Mouse (Mus musculus) activated CD4-positive, CD25-positive, alpha-beta regulatory T cell, adult 9 weeks (primary cell): ENCODE data around the gene Rasal2. TPM values are rescaled to one million over a fixed set of nuclear protein-coding genes. Genes with fewer than 3 reads are reported as not detected.

Source experiments
- polyA plus RNA-seq: library from polyadenylated mRNA; unstranded; fragments of 100-300 nt; shearing (Covaris generic); gene quantifications from one replicate; pipeline ENCODE4 v1.2.1, GENCODE M21; 2017

The Rasal2 gene
- polyA plus RNA-seq, result not detected

DNA sequence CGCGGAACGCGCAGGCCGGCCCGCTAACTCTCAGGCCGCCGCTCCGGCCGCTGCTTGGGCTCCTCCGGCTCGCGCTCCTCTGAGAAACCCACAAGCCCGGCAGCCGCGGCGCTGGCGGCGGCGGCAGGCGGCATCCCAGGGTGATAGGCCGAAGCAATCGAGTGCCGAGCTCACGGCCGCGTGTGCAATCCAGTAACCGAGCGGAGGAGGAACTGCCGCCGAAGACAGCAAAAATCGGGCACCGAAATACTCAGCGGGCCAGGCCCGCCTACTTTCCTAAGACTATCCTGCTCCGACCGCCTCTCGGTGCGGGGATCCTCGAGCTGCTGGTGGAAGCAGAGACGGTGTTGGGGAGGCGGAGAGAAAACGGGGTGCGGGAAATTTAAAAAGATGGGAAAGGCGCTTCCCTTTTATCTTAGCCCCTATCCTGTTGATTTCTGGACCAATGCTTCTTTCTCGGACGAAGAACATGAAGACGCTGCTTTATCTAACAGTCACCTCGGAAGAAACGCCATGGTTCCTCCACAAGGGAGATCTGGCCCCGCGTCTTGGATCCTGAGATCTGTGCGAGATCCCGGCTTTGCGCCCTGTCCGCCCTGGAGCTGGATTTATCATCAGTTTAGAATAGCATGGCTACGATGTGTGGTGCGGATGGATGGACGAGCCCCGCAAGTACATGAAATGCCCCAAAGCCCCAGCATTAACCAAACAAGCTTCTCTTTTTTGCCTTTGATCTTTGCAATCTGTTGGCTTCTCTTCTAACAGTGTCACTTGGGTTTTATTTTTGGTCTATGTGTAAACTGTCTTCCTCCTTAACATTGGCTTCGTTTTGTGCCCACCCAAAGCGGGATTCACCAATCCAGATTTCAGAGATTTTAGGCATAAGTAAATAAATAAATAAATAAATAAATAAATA is at the start of gene Rasal2:
Rasal2 (minus strand) TSS at position 142 of the 916 bp plus-strand sequence.

GRCm38 (mm10) chr1:157458421-157459208 is 46.2 kb upstream of the Rasal2 start, which contains the start of gene Cryzl2:
Gene Cryzl2, plus strand, starts transcription at chr1:157458577.

GRCm38 (mm10) chr1:157108580-157108979 is 303.8 kb downstream of the Rasal2 start, which contains the start of gene Tex35:
Gene Tex35, minus strand, starts transcription at chr1:157108680.

Other genes starting within 250 kb of the Rasal2 start
- 5.9 TPM for gene Cryzl2, start 46.0 kb upstream of the Rasal2 start, polyA plus RNA-seq
- 2.0 TPM for gene Sec16b, start 94.1 kb upstream of the Rasal2 start, polyA plus RNA-seq